Mouse (Mus musculus) small intestine, adult 2 months (tissue): Measurements from ENCODE around the gene Fip1l1.

Source experiments
- CTCF ChIP-seq: fragments of 200-500 bp; IDR thresholded peaks from 2 replicates; pipeline ENCODE4 v1.5.1; 2012; ENCODE audit warnings: low read depth, mild to moderate bottlenecking, control low read depth, inconsistent platforms, low read length, moderate library complexity, mixed read lengths; ENCODE audit not compliant: insufficient replicate concordance, insufficient read length; ENCODE audit errors: extremely low read depth
- POLR2A ChIP-seq: fragments of 200-500 bp; IDR thresholded peaks from 2 replicates; pipeline ENCODE4 v1.6.1; 2012; ENCODE audit warnings: low read depth, mild to moderate bottlenecking, control low read depth, inconsistent platforms, low read length, moderate library complexity

DNA sequence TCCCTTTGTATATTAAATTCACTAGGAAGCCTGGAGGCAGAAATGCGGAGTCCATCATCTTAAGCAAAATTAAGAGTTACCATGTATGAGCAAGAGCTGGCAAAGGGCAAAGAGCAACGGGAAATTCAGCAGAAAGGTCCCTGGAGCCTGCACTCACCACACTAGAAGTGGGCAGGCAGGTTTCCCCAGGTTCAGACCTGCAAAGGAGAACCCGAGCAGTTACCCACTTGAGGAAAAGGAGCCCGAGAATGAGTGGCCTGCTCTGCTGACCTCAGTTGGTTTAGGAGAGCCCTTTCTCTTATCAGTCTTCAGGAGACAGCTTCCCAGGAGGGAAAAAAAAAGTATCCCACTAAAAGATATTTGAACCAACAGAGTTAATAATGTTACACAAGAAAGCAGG is 68.1 kb downstream of the Fip1l1 start:
- TF ChIP-seq CTCF (no peak), POLR2A (no peak)
